Mouse (Mus musculus) liver, embryonic 11.5 days (tissue): ENCODE measurements around the gene Serpinb6b. TPM values are rescaled to one million over a fixed set of nuclear protein-coding genes. Genes with fewer than 3 reads are reported as not detected.
"Not testable (repeated sequence)": the region's sequence is repeated elsewhere in the genome, so short reads cannot be mapped to it uniquely, and the experiment has no call there.

Experiments
- ATAC-seq: fragments of 200-750 bp; cut with Nextera tagmentation; replicated peaks from 2 replicates; pipeline ENCODE4 v1.8.0; 2017; ENCODE audit warnings: moderate number of reproducible peaks, mild to moderate bottlenecking, moderate TSS enrichment, moderate library complexity; ENCODE audit not compliant: low FRiP score
- DNase-seq: peaks from one replicate; pipeline ENCODE4 v3.0.0-alpha.2; 2017; ENCODE audit warnings: low spot score
- H3K27ac ChIP-seq: fragments of 300-500 bp; sonication (generic); 2 replicates; pipeline ENCODE4 v1.5.1; 2014; ENCODE audit warnings: mild to moderate bottlenecking, low read depth, low read length, control low read depth
- H3K27me3 ChIP-seq: fragments of 300-500 bp; sonication (generic); replicated peaks from 2 replicates; pipeline ENCODE4 v1.6.1; 2014; ENCODE audit warnings: low read length, mixed read lengths; ENCODE audit not compliant: control insufficient read depth, insufficient read depth
- H3K36me3 ChIP-seq: fragments of 300-500 bp; sonication (generic); 2 replicates; pipeline ENCODE4 v1.6.1; 2014; ENCODE audit warnings: mild to moderate bottlenecking, low read length, moderate library complexity, mixed read lengths; ENCODE audit not compliant: control insufficient read depth, insufficient read depth
- H3K4me1 ChIP-seq: fragments of 300-500 bp; sonication (generic); replicated peaks from 2 replicates; pipeline ENCODE4 v1.6.1; 2014; ENCODE audit warnings: low read length, mixed read lengths; ENCODE audit not compliant: control insufficient read depth, insufficient read depth
- H3K4me2 ChIP-seq: fragments of 300-500 bp; sonication (generic); 2 replicates; pipeline ENCODE4 v1.6.1; 2014; ENCODE audit warnings: mild to moderate bottlenecking, control low read depth, moderate library complexity
- H3K4me3 ChIP-seq: fragments of 300-500 bp; sonication (generic); 2 replicates; pipeline ENCODE4 v1.5.1; 2014; ENCODE audit warnings: low read depth, low read length, control low read depth
- H3K9ac ChIP-seq: fragments of 300-500 bp; sonication (generic); 2 replicates; pipeline ENCODE4 v1.6.1; 2014; ENCODE audit warnings: low read depth, low read length, control low read depth
- H3K9me3 ChIP-seq: fragments of 300-500 bp; sonication (generic); 2 replicates; pipeline ENCODE4 v1.6.1; 2016; ENCODE audit warnings: low read length, inconsistent platforms, mixed read lengths; ENCODE audit not compliant: control insufficient read depth
- WGBS: fragments of 180-500 bp; shearing (Covaris S2); extraction: QIAGEN DNeasy Blood & Tissue Kit; methylation state at CpG from one replicate; pipeline ENCODE4 v1.1.7; 2014; 5-methylcytosine and 5-hydroxymethylcytosine counted together
- polyA plus RNA-seq: library from polyadenylated mRNA; unstranded; fragments of >200 nt; fragmentation: Nextera tagmentation; extraction: Ambion mirVana; gene quantifications from 2 replicates; pipeline ENCODE4 v1.2.1, GENCODE M21; 2014

Gene Serpinb6b
- 3.8 and 6.4 TPM in 2 replicates for polyA plus RNA-seq

DNA sequence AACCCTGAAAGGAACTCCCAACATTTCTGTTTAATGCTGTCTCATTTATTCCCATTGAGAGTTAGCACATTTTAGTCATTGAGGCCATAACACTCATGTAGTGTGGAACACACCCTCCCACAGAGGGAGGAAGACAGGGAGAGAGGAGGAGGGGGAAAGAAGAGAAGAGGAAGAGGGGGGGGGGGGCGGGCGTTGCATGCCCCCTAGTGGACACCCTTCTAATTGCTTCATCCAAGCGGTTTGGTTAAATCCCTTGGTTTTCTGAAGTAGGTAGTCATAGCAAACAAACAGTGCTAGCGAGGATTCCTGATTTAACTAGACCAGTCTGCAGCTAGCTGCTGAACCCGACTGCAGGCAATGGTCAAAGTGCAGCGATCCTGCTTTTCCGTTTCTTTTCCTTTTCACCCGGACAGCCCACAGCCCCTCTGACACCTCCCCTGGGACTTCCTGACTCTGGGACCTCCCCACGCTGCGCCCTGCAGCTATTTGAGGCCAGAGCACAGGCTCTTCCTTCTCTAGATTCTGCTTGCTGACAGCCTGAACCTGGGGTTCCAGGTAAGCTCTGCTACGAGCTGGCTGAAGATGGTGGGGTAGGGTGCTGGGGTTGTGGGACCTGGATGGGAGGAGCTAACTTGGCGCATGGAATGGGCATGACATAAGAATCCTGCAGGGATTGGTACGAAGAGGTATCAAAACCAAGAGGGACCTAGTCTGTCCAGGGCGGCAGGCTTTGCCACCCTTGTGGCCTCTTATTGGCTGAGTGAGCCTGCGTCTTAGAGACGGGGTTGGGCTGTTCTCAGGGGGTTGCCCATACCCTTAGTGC, at the start of gene Serpinb6b:
Serpinb6b (plus strand) TSS at position 221 of the 823 bp plus-strand sequence.
- peak; percentile 26; the same call in 1 of the 2 replicates for ATAC-seq
- H3K9ac ChIP-seq, result peak within 1 kb of the TSS; percentile 26; the same call in 1 of the 2 replicates

DNA sequence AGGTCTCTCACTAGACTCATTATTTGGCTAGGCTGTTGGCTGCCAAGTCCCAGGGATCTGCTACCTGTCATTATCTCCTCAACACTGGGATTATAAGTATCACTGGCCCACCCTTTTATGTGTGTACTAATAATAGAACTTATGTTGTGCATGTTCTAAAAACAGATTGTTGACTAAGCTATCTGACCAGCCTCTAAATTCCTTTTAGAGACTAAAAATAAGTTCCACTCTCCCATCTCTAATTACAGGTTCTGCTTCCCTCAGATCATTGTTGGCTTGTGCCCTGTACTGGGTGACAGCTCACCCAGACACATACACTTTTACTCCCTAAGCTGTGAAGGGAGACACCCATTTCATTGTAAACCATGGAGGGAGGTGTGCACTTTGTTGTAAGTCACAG, 42.4 kb upstream of the Serpinb6b start:
- Histone ChIP-seq H3K9me3 (no peaks in the 10 kb centered on the region), H3K4me1 (no peaks in the 10 kb centered on the region), H3K36me3 (no peaks in the 10 kb centered on the region), H3K4me2 (no peak overlapping the region), H3K27ac (no peak overlapping the region), H3K9ac (no peak overlapping the region), H3K4me3 (no peak overlapping the region), H3K27me3 (no peaks in the 10 kb centered on the region)
- DNase-seq, result no peak
- no peak for ATAC-seq

More for the DNA sequence above, at the start of gene Serpinb6b:
- peak; percentile 47 for DNase-seq
- Histone ChIP-seq H3K27me3 (no peaks in the 10 kb centered on the region), H3K4me2 (peak within 1 kb of the TSS; percentile 49), H3K4me3 (peak within 1 kb of the TSS; percentile 20), H3K4me1 (peaks cover 25% of the 10 kb centered on the region), H3K9me3 (no peaks in the 10 kb centered on the region), H3K36me3 (no peaks in the 10 kb centered on the region), H3K27ac (no peak within 1 kb of the TSS; the same call in 1 of the 2 replicates)
- WGBS, result 29% methylated on average over 15 of the region's 16 CpGs

DNA sequence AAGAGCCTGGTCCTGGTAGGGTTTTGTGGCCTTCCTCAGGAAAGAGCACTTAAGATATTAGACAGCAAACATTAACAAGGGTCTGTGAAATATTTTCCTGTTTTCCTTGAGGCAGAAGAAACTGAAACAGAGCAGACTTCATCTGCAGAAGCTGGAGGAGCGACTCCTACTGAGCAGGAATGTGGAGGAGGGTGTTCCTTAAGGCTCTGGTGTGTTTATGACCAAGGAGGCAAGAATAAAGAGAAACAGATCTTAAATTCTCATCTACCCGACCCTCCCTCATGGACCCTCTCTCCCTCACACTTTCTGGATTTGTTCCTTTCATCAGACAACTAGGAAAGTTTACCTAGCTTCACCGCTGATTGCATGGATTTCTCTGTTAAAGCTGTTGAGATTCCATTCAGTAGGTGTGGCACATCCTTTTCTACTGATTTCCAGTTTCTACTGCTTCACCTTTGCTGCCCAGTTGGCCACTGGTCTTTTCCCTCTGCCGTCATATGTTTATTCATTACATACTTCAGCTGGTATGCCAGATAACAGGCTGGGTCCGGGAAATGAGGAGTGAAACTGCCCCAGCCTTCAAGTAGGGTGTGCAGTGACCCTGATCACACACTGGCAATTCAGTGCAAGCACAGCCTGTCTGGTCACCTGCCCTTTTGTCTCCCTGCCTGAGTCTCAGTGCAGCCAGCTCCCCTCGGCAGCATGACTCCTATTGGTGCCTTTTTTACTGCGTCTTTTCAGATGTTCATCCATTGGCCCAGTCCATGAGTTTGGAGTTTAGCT, 40.2 kb upstream of the Serpinb6b start:
- Histone ChIP-seq H3K27me3 (no peaks in the 10 kb centered on the region), H3K36me3 (no peaks in the 10 kb centered on the region), H3K9me3 (no peaks in the 10 kb centered on the region), H3K27ac (no peak overlapping the region), H3K4me2 (no peak overlapping the region), H3K9ac (no peak overlapping the region), H3K4me1 (no peaks in the 10 kb centered on the region), H3K4me3 (no peak overlapping the region)
- DNase-seq (no peak), ATAC-seq (no peak)
- 52% methylated on average over 7 of the region's 7 CpGs for WGBS

DNA sequence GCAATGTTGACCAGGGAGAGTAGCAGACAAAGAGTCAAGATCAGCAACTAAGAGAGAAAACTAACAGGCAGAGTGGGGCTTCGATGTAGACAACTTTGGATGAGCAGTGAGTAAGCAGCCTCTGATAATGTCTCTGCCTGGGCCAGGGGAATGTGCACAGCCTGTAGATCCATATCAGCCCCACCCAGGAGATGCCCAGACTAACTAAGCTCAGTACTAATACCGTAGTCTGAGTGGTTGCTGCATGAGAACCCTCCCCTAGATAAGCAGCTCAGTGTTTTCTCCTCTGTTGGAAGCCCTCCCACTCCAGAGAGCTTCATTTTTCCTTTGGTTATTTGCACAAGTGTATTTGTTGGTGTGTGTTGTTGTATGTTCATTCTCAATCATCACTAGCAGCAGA, 38.3 kb upstream of the Serpinb6b start:
- no peak overlapping the region for H3K4me3 ChIP-seq
- DNase-seq (no peak), ATAC-seq (no peak; the same call in 1 of the 2 replicates)
- WGBS, result 70% methylated on average over 2 of the region's 2 CpGs
- no peaks in the 10 kb centered on the region for H3K27me3 ChIP-seq
- no peak overlapping the region for H3K4me2 ChIP-seq
- H3K9me3 ChIP-seq, result no peaks in the 10 kb centered on the region
- H3K4me1 ChIP-seq, result no peaks in the 10 kb centered on the region
- no peak overlapping the region for H3K9ac ChIP-seq
- H3K27ac ChIP-seq, result no peak overlapping the region
- H3K36me3 ChIP-seq, result no peaks in the 10 kb centered on the region

DNA sequence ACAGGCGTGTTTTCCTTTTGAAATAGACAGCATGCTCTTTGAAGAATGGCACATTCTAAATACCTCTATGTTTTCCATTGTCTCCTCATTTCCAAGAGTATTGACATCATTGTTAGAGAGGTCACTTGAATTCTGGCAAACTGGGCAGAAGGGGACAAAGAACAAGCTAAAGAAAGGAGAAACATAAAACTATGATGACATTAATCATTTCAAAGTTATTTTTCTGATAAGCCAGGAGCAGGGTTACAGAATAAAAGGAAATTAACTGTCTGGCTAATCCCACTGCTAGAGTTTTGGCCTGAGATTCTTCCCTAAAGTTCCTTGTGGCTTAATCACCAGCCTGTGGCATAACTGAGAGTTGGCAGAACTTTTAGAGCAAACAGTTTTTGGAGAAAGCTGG, 37.8 kb upstream of the Serpinb6b start:
- Histone ChIP-seq H3K4me1 (no peaks in the 10 kb centered on the region), H3K9ac (no peak overlapping the region), H3K9me3 (no peaks in the 10 kb centered on the region), H3K27ac (no peak overlapping the region), H3K27me3 (no peaks in the 10 kb centered on the region), H3K4me2 (no peak overlapping the region), H3K36me3 (no peaks in the 10 kb centered on the region), H3K4me3 (no peak overlapping the region)
- DNase-seq (no peak), ATAC-seq (no peak)
- whole genome bisulfite sequencing, result 75% methylated on average over 1 of the region's 1 CpGs

DNA sequence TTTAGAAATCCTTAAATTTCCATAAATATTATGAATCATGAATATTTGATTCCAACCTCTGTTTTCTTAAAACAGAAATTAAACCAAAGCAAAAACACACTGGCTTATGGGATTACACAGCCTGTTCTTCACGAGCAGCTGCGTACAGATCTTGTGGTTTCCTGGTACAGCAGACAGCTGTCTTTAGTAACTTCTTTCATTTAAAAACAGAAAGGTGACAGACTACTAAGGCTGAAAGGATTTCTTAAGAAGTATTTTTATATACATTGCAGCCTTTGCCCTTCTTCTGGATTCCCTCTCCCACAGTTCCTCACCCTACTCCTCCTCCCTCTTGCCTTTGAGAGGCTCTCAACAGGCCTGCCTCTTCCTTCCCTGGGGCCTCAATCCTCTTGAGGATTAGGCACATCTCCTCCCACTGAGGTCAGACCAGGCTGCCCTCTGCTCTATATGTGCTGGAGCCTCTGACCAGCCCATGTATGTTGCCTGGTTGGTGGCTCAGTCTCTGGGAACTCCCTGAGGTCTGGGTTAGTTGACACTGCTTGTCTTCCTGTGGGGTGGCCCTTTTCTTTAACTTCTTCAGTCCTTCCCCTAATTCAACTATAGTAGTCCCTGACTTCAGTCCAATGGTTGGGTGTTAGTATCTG, 35.8 kb upstream of the Serpinb6b start:
- Histone ChIP-seq H3K4me1 (no peaks in the 10 kb centered on the region), H3K9me3 (no peaks in the 10 kb centered on the region), H3K9ac (no peak overlapping the region), H3K4me3 (no peak overlapping the region), H3K27ac (no peak overlapping the region), H3K36me3 (no peaks in the 10 kb centered on the region), H3K4me2 (no peak overlapping the region), H3K27me3 (no peaks in the 10 kb centered on the region)
- ATAC-seq (no peak; the same call in 1 of the 2 replicates), DNase-seq (no peak)
- 58% methylated on average over 2 of the region's 2 CpGs for WGBS

DNA sequence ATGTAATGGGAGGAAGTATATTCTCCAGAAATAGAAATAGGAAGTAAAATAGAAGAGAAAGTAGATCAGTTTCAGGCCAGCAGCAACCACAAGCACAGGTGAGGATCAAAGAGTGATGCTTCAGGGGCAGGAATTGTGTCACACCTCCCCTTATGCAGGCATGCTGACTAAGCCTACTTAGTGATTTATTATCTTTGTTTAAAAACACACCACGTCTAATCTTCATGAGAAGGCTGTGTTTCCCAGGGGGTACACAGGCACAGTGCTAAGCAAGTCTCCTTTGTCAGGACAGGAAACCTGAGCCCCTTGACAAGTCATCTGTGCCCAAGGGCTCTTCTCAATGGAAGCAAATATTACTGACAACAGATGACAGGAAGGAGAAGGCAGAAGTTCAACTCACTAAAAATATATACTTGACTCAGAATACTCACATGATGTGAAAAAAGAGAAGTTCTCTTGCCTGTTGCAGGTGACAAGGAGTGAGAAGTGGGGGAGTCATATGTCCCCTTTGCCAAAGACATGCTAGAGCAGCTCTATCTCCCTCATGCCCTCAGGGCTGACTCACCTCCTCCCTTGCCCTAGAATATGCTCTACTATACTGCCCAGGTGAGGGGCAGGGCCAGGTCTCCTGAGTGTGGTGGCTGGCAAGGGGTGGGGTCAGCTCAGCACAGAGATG, 30.2 kb upstream of the Serpinb6b start:
- Histone ChIP-seq H3K27me3 (no peaks in the 10 kb centered on the region), H3K4me2 (no peak overlapping the region), H3K9me3 (no peaks in the 10 kb centered on the region), H3K27ac (no peak overlapping the region), H3K4me1 (no peaks in the 10 kb centered on the region), H3K4me3 (no peak overlapping the region), H3K9ac (no peak overlapping the region), H3K36me3 (no peaks in the 10 kb centered on the region)
- no peak for ATAC-seq
- 20% methylated on average over 1 of the region's 1 CpGs for WGBS
- no peak for DNase-seq

DNA sequence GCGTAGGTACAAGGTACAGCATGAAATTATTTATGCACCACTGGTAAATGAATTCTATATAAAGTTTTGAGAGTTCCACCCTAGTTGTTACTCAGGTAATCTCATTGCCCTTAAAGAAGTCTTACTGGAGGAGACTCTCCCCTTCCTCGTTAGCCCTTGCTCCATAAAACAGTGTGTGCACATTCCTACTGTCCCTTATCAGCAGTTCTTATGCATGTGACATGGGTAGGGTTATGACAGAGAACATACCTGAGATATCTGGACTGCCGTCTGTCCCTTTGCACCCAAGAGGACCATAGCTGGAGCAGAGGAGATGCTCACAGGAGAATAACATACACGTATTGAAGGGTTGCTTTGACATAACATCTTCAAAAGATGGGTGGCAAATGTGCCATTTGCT, 26.7 kb upstream of the Serpinb6b start:
- not testable (repeated sequence) for ATAC-seq, H3K27me3 ChIP-seq, DNase-seq, H3K4me1 ChIP-seq, H3K9ac ChIP-seq, H3K4me3 ChIP-seq, H3K27ac ChIP-seq, H3K9me3 ChIP-seq, H3K36me3 ChIP-seq, H3K4me2 ChIP-seq
- 71% methylated on average over 4 of the region's 4 CpGs for WGBS
